Mouse (Mus musculus) kidney, adult 2 months (tissue): Measurements from ENCODE around the gene Arl2bp.

Source experiments
- CTCF ChIP-seq: fragments of 200-500 bp; conservative IDR thresholded peaks from 2 replicates; pipeline ENCODE4 v1.5.1; 2011; ENCODE audit warnings: low read depth, mild to moderate bottlenecking, control low read depth, low read length, moderate library complexity, mixed read lengths; ENCODE audit not compliant: insufficient read depth, insufficient read length
- POLR2A ChIP-seq: fragments of 200-500 bp; IDR thresholded peaks from one replicate; pipeline ENCODE4 v1.6.1; 2011; ENCODE audit warnings: low read depth, low read length, control low read depth

GRCm38 (mm10) chr8:94696566-94696965 lies 30.2 kb downstream of the Arl2bp start:
- TF ChIP-seq CTCF, result no peak
- TF ChIP-seq POLR2A, result no peak
